15 mouse cellular contexts compared by ENCODE assay signal in genomic region chr10:16751546-16751945, GRCm38 (mm10).
"Had no signal": no experiment of that assay in that cellular context is flagged by ENCODE, and none has a peak within 500 bp of the region (broad histone marks: within the 10 kb centered on the region; RNA-seq: fewer than 3 reads in every experiment).

No protein-coding gene starts in this region.

- H3K27ac ChIP-seq: limb, embryonic 10.5 days; liver, embryonic 13.5 days; lung, embryonic 15.5 days; stomach, embryonic 15.5 days had no signal

- H3K36me3 ChIP-seq: limb, embryonic 10.5 days; liver, embryonic 13.5 days; lung, embryonic 15.5 days; stomach, embryonic 15.5 days had no signal

- H3K9me3 ChIP-seq: limb, embryonic 10.5 days; liver, embryonic 13.5 days; lung, embryonic 15.5 days; stomach, embryonic 15.5 days had no signal

- H3K27me3 ChIP-seq: liver, embryonic 13.5 days; lung, embryonic 15.5 days; stomach, embryonic 15.5 days had no signal

- H3K4me3 ChIP-seq: limb, embryonic 10.5 days; liver, embryonic 13.5 days; lung, embryonic 15.5 days; stomach, embryonic 15.5 days had no signal

- DNase-seq: kidney, adult 9 months; kidney, postnatal 14 days; liver, embryonic 13.5 days; liver, postnatal 0 days; lung, postnatal 14 days; right cerebral cortex, adult 18-20 months; right cerebral cortex, postnatal 25 days; thymus, adult 2 months; thymus, postnatal 25 days had no signal

- H3K9ac ChIP-seq: liver, embryonic 13.5 days; liver, postnatal 0 days; lung, embryonic 15.5 days; stomach, embryonic 15.5 days had no signal

- ATAC-seq: intestine, postnatal 0 days; liver, postnatal 0 days; midbrain, embryonic 16.5 days had no signal

- H3K4me1 ChIP-seq: limb, embryonic 10.5 days; liver, embryonic 13.5 days; lung, embryonic 15.5 days; stomach, embryonic 15.5 days had no signal

- H3K4me2 ChIP-seq: liver, embryonic 13.5 days; lung, embryonic 15.5 days; midbrain, embryonic 11.5 days; stomach, embryonic 15.5 days had no signal
